Mouse (Mus musculus) gastrocnemius, adult 18-20 months (tissue): ENCODE results near the gene Atp11a. TPM values are rescaled to one million over a fixed set of nuclear protein-coding genes. Genes with fewer than 3 reads are reported as not detected.

ENCODE experiments used
- DNase-seq: peaks from one replicate; pipeline ENCODE4 v3.0.0; 2021; ENCODE audit warnings: low spot score
- total RNA-seq, 2 experiments: library from RNA; stranded (reverse); gene quantifications; 2 replicates each; pipeline ENCODE4 v1.2.3; 2021

Gene Atp11a
- total RNA-seq, 2 experiments from 2014 or later, result 24.9 to 25.3 TPM

GRCm38 (mm10) chr8:12905122-12905521, 148.3 kb downstream of the Atp11a start:
- DNase-seq, result no peak

DNA sequence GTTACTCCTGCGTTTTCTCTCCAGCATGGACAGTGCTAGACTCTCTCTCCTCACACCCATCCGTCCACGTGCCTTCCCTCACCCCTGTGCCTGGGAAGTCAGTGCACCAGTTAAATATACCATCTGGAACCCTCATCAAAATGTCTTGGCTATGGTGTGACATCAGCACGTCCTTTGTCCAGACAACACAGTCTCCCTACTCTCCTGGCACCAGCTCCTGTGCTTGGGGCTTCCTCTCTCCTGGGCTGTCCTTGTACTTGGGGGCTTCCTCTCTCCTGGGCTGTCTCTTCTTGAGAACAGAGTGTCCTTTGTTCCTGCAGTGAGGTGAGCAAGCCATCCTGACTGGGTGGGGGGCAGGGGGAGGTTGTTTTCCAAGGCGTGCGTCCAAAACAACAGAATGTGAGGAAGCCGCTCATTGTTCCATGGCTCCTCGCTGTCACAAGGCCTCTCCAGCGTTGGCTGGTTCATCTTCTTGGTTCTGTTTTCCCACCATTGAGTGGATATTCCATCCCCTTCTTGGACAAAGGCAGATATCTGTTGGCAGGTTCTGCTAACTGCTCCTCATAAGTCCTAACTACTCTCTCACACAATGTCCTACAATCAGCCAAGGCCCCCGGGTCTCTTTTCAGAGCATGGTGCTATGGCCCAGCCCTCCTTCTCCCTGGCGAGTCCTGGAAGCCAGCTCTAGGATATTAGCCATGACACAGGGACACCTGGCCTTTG, 148.9 kb downstream of the Atp11a start:
- peak; percentile 24 for DNase-seq

- no peak for DNase-seq
Observed at GRCm38 (mm10) chr8:12906597-12906996, 149.8 kb downstream of the Atp11a start.

- no peak for DNase-seq
Observed at GRCm38 (mm10) chr8:12907730-12908129, 150.9 kb downstream of the Atp11a start.

DNA sequence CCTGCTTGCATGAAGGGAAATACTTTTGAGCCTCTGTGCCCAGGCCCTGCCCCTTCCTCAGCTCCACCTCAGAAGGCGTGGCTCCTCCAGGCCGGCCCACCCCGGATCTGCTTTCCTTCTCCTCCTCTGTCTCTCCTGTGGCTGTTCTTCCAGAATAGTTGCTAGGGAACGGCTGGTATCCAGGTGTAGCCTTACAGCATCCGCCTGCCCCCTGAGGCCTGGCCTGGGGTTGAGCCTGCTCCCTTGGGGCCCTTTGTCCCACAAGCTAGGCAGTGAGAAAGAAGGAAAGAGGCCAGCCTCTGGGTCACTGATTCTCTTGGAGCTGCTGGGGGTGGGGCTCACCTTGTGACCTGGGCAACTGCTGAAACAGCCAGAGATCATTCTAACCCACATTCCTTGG, 155.2 kb downstream of the Atp11a start:
- no peak for DNase-seq

DNA sequence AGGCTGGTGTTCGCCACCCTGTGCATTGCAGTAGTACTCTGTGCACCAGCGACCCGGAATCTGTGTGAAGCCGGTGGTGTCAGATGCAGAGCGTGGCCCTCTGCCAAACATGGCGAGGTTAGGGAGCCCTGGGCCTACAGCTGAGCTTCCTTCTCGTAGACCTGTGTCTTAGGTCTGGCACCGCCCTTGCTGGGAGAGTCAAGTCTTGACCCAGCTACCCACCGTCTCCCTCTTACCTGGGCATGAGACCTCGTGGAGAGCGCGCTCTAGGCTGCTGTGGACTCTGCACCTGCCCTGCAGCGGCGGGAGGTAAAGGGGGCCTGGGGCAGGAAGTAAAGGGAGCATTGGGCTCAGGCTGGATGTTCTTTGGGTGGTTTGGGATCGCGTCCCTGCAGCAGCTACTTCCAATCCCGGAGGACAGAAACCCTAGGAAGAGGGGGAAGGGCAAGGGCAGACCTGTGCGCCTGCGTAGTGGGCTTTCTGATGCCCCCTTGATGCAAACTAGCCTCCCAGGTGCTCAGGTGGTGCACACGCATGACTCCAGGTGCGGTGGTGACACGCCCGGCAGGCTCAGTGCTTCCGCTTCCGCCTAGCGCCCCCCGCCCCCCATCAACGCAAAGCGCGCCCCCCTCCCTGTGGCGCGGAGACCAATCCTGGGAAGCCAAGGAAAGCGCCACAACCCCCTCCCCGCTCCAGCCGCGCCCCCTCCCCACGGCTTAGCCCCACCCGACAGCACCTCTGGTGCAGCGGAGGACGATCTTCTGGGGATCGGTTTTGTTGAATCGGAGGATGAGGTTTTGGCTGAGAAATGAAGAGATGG, 158.6 kb downstream of the Atp11a start:
- DNase-seq, result no peak

DNA sequence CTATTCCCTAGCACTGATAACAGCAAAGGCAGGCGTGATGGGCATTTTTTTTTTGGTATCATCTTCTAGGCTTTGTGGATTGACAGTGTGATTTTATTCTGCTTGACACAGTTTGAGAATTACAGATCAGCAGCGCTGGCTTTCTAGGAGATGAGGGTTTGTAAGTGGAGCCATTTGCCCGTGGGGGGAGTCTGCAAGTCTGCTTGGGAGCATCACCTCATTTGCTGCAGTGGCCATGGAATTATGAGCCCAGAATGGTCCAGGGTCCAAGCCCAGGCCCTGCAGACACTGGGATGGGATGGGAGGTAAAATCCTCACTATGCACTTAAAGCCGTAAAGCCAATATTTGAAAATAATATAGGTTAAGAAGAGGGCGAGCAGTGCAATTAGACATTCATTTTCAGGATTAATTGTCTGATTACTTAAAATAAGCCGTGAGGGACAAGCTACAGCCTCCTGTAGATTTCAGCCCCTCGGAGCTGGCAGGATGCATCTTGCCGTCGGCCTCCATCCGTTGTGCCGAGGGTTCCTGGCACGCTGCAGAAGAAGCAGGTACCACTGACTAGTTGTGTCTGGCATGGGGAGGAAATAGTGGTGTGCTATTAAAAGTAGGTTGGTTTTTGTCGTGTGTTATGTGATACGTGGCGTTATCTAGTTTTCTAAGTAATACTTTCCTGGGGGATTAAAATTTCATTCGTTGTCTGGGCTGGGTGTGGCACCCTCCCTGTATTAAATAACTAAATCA, 159.5 kb downstream of the Atp11a start:
- no peak for DNase-seq

DNA sequence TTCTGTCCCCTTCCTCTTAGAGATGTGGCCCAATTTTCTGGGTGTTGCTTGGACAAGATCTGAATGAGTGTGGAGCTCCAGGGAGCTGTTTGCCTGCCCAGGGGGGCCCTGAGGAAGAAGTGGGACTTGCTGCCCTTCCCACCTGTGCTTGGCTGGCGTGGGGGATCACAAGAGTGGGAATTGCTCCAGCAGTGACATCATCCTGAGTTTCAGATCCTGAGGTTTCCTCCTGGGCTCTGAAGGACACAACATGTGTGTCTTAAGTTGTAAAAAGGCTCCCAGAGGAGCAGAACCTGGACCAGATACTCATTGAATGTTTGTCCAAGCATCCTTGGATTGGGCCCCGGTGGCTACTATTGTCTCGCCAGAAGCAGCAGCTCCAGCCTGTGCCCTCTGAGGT, 160.2 kb downstream of the Atp11a start:
- DNase-seq, result no peak

GRCm38 (mm10) chr8:12917831-12918230, 161.0 kb downstream of the Atp11a start:
- no peak for DNase-seq

Other genes with a start within 250 kb of the Atp11a start
- gene Spaca7, start 184.0 kb upstream of the Atp11a start, total RNA-seq, result not detected
- 1 to 10 TPM; 7.8 to 8.1 TPM for gene Tubgcp3, start 84.8 kb upstream of the Atp11a start, total RNA-seq
- 10 to 100 TPM; 21.3 to 32.8 TPM for gene Mcf2l, start 116.8 kb downstream of the Atp11a start, total RNA-seq